Mouse (Mus musculus): ENCODE results near the gene Banf1.
"Not testable (repeated sequence)": the region's sequence is repeated elsewhere in the genome, so short reads cannot be mapped to it uniquely, and the experiment has no call there.

Banf1 gene

GRCm38 (mm10) chr19:5374177-5374576 lies 7.2 kb upstream of the Banf1 start:
- no peak for DNase-seq (ENCODE audit: low spot score in 2 of 2)

- no peak for DNase-seq (ENCODE audit: low spot score in 2 of 2)
These were observed 5.8 kb upstream of the Banf1 start for GRCm38 (mm10) chr19:5372724-5373123.

GRCm38 (mm10) chr19:5370932-5371331 lies 4.0 kb upstream of the Banf1 start:
- DNase-seq (ENCODE audit: low spot score in 2 of 2), result no peak

- DNase-seq (ENCODE audit: low spot score in 2 of 2), result no peak
These were observed 487 bp upstream of the Banf1 start for GRCm38 (mm10) chr19:5367455-5367854.

GRCm38 (mm10) chr19:5366175-5367052 lies 554 bp downstream of the Banf1 start, which contains the start of gene Eif1ad:
Eif1ad (plus strand) TSS chr19:5366741.
- DNase-seq (ENCODE audit: low spot score in 2 of 2), result peak; percentile 93 to 98

- DNase-seq (ENCODE audit: low spot score in 2 of 2), result no peak
These were observed 1.2 kb downstream of the Banf1 start for GRCm38 (mm10) chr19:5365751-5366150.

GRCm38 (mm10) chr19:5364124-5364523 lies 2.8 kb downstream of the Banf1 start:
- no peak for DNase-seq (ENCODE audit: low spot score in 2 of 2)

- no peak for DNase-seq (ENCODE audit: low spot score in 2 of 2)
These were observed 4.8 kb downstream of the Banf1 start for GRCm38 (mm10) chr19:5362186-5362585.

GRCm38 (mm10) chr19:5356080-5356479 lies 10.9 kb downstream of the Banf1 start:
- DNase-seq (ENCODE audit: low spot score in 2 of 2), result no peak

- no peak for DNase-seq (ENCODE audit: low spot score in 2 of 2)
These were observed 13.4 kb downstream of the Banf1 start for GRCm38 (mm10) chr19:5353609-5354008.

GRCm38 (mm10) chr19:5349502-5349873 lies 17.5 kb downstream of the Banf1 start, which contains the start of gene Cst6:
Cst6 (minus strand) TSS chr19:5349574.
- DNase-seq (ENCODE audit: low spot score in 2 of 2), result not testable (repeated sequence)

GRCm38 (mm10) chr19:5348526-5349501 lies 18.2 kb downstream of the Banf1 start:
- peak; percentile 39 to 40 for DNase-seq (ENCODE audit: low spot score in 2 of 2)

GRCm38 (mm10) chr19:5348064-5348463 lies 18.9 kb downstream of the Banf1 start:
- no peak for DNase-seq (ENCODE audit: low spot score in 2 of 2)

- DNase-seq (ENCODE audit: low spot score in 2 of 2), result no peak
These were observed 21.5 kb downstream of the Banf1 start for GRCm38 (mm10) chr19:5345297-5346131.

- no peak for DNase-seq (ENCODE audit: low spot score in 2 of 2)
These were observed 25.6 kb downstream of the Banf1 start for GRCm38 (mm10) chr19:5341360-5341759.

- peak; percentile 78 to 82 for DNase-seq (ENCODE audit: low spot score in 2 of 2)
These were observed 29.0 kb downstream of the Banf1 start for GRCm38 (mm10) chr19:5337975-5338374.

GRCm38 (mm10) chr19:5335441-5335840 lies 31.5 kb downstream of the Banf1 start, which contains the start of gene Catsper1:
Catsper1 (plus strand) TSS chr19:5335741.
- DNase-seq (ENCODE audit: low spot score in 2 of 2), result no peak

GRCm38 (mm10) chr19:5334741-5335140 lies 32.2 kb downstream of the Banf1 start:
- no peak for DNase-seq (ENCODE audit: low spot score in 2 of 2)

- no peak for DNase-seq (ENCODE audit: low spot score in 2 of 2)
These were observed 39.0 kb downstream of the Banf1 start for GRCm38 (mm10) chr19:5327970-5328369.

GRCm38 (mm10) chr19:5323801-5324200 lies 43.2 kb downstream of the Banf1 start:
- DNase-seq (ENCODE audit: low spot score in 2 of 2), result no peak
